Mouse (Mus musculus) heart, adult 18-20 months (tissue): ENCODE data around the gene Prop1. TPM values are rescaled to one million over a fixed set of nuclear protein-coding genes. Genes with fewer than 3 reads are reported as not detected.

ENCODE experiments used
- total RNA-seq, 2 experiments: library from RNA; stranded (reverse); gene quantifications; 2 replicates each; pipeline ENCODE4 v1.2.3; 2021

The Prop1 gene
- total RNA-seq, 2 experiments from 2014 or later: not detected

Other genes starting within 250 kb of the Prop1 start
- gene Zfp354c, start 126.0 kb downstream of the Prop1 start, total RNA-seq: 1 to 10 TPM; 2.1 to 3.6 TPM
- gene Zfp879, start 112.2 kb downstream of the Prop1 start, total RNA-seq: 1 to 10 TPM; 1.4 to 1.6 TPM
- gene Grm6, start 103.1 kb downstream of the Prop1 start, total RNA-seq: under 1 TPM in 1 of 2 experiments, not detected in 1; 0.28 TPM
- gene Zfp454, start 66.1 kb downstream of the Prop1 start, total RNA-seq: under 1 TPM; 0.69 to 0.89 TPM
- 1 to 10 TPM; 3.0 to 3.1 TPM for gene Zfp2, start 37.6 kb downstream of the Prop1 start, total RNA-seq
- 1 to 10 TPM; 1.5 to 1.8 TPM for gene Zfp354b, start 22.1 kb downstream of the Prop1 start, total RNA-seq
- not detected for gene 4933414I15Rik, start 10.0 kb downstream of the Prop1 start, total RNA-seq
- not detected for gene Olfr1378, start 12.8 kb upstream of the Prop1 start, total RNA-seq
- not detected for gene Olfr1377, start 28.2 kb upstream of the Prop1 start, total RNA-seq
- gene Olfr51, start 49.8 kb upstream of the Prop1 start, total RNA-seq: not detected
- gene Olfr54, start 60.5 kb upstream of the Prop1 start, total RNA-seq: not detected
- gene Olfr1375, start 94.3 kb upstream of the Prop1 start, total RNA-seq: not detected
- 1 to 10 TPM; 2.1 to 2.3 TPM for gene Zfp354a, start 105.5 kb upstream of the Prop1 start, total RNA-seq